Mouse (Mus musculus): Measurements from ENCODE around the gene Ifi27l2a.

DNA sequence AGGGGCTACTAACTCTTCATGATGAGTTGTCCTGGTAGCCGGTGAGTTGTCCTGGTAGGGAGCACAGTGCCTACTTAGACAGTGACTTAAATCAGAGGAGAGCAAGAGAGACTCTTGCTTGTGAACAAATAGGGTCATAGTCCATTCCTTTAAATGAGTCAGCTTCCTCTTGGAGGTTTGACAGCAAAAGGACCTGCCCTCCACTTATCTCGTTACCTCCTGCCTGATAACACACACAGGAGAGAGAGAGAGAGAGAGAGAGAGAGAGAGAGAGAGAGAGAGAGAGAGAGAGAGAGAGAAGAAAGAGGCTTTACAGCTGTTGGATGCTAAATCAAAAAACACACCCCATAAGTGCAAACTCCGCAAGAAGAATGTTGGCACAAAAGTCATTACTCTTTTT is 13.7 kb upstream of the Ifi27l2a start, which contains the start of gene Ifi27l2b:
- TF ChIP-seq CHD2 (IDR thresholded peaks at IDR 0.05; ENCODE audit: low read depth, low read length) (no peak), HCFC1 (IDR thresholded peaks at IDR 0.05; ENCODE audit: borderline replicate concordance, insufficient read depth, low read length) (no peak)
